Mouse (Mus musculus) frontal cortex, adult (tissue): ENCODE measurements around the gene Arid5a.

Experiments
- ATAC-seq: cut with Nextera tagmentation; 2 replicates; pipeline ENCODE4 v1.9.2; 2017; ENCODE audit warnings: mild to moderate bottlenecking, moderate library complexity, mixed read lengths; ENCODE audit not compliant: low TSS enrichment

The Arid5a gene

DNA sequence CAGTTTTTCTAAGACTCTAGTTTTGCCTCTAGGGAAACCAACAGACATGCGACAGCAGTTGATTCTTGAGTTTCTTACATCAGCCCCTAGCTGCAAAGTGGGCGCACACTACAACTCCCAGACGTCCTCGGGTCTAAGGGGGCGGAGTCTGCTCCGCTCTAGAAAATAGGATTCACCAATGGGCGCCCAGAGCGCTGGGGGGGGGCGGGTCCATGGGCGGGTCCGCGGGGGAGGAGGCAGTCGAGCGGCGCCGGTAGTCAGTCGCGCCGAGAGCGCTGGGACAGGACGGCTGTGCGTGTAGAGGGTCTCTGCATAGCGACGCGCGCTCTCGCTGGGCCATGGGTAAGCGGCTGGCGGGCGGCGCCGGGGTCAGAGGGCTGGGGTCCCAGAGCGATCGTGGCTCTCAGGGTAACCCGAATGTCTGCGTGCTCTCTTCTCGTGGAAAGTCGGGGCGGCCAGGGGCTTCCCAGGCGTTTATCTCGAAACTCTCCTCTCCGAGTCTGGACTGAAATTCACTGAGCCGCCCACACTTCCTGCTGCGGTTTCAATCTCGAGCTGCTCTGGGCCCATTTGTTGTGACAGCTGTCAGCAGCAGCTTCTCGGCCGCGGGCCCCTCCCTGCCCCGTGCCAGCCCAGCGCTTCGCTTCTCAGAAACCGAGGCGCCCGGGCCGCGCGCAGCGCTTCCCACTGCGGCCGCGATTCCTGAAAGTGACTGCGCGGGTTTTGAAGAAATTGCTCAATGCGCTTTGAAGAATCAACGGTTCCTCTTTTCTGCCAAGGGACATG lies at the start of gene Arid5a:
Gene Arid5a (plus strand): TSS at position 239 of the 786 bp plus-strand sequence.
- ATAC-seq, result peak; percentile 79

DNA sequence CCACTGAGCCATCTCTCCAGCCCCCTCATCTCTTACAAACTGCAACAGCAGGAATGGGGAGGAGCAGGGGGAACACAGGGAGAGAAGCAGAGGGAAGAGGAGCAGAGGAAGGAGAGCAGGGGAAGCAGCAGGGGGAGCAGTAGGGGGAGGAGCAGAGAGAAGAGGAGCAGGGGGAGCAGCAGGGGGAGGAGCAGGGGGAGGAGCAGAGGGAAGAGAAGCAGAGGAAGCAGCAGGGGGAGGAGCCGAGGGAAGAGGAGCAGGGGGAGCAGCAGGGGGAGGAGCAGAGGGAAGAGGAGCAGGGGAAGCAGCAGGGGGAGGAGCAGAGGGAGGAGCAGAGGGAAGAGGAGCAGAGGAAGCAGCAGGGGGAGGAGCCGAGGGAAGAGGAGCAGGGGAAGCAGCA lies 48.9 kb upstream of the Arid5a start:
- no peak for ATAC-seq

GRCm38 (mm10) chr1:36259281-36259680 lies 48.3 kb upstream of the Arid5a start:
- no peak for ATAC-seq

DNA sequence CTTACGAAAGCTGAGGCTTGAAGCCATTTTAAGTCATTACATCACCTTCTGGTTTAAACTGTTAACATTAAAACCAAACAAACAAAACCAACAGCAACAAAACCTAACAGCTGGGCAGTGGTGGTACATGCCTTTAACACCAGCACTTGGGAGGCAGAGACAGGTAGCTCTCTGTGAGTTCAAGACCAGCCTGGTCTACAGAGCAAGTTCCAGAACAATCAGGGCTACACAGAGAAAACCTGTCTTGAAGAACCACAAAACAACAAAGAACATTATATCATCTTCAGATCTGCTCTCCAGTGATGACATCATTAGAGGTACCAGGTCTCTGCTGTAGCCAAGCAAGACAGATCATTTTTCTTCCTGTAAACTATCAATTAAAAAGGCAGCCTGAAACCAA lies 47.1 kb upstream of the Arid5a start:
- ATAC-seq, result no peak

DNA sequence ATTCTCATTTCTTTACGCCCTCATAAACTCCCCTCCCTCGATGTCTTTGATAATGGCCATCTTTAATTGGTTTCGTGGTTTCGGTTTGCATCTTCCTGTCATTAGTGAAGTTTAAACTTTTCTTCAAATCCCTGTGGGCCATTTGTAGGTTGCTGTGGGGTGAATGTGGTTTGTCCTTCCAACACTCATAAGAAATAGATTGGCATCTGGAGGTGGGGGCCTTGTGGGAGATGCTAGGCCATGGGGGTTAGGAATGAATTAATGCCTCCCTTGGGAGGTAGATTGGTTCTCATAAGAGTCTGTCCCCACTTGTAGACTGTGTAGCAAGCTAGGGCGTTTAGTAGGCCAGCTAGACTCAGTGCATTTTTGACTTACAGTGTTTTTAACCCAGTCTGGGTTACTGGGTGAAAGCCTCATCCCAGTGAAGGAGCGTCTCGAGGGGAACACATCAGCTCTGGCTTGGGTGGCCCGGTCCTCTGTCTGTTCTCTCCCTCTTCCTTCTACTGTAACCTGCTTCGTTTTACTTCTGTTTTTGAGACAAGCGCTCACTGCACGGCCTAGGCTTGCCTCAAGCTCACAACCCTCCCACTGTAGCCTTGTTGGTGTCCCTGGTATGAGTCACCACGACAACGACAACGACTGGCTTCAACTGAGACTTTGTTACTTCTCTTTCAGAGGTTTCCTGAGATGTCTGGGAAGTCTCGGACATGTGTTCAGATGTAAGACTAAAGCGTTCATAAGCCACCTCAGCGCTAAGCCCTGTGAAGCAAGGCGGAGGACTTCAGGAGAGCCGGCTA lies 45.6 kb upstream of the Arid5a start:
- peak; percentile 34; the same call in 1 of the 2 replicates for ATAC-seq

GRCm38 (mm10) chr1:36263833-36264488 lies 43.6 kb upstream of the Arid5a start:
- ATAC-seq, result no peak

- ATAC-seq, result no peak
These were observed 41.2 kb upstream of the Arid5a start for GRCm38 (mm10) chr1:36266293-36266692.

DNA sequence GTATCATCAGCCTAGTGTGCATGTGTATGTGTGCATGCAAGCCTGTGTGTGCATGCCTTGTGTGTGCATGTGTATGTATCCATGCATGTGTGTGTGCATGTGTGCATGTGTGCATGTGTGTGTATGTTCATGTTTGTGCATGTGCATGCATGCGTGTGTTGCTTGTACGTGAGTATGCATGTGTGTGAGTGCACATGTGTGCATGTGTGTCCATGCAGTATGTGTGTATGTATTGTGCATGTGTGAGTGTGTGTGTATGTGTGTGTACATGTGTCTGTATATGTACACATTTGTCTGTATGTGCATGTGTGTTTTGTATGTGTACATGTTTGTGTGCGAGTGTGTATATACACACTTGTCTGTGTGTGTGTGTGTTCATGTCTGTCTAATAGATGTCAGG lies 39.9 kb upstream of the Arid5a start:
- no peak for ATAC-seq

- no peak for ATAC-seq
These were observed 38.3 kb upstream of the Arid5a start for GRCm38 (mm10) chr1:36269121-36269795.

DNA sequence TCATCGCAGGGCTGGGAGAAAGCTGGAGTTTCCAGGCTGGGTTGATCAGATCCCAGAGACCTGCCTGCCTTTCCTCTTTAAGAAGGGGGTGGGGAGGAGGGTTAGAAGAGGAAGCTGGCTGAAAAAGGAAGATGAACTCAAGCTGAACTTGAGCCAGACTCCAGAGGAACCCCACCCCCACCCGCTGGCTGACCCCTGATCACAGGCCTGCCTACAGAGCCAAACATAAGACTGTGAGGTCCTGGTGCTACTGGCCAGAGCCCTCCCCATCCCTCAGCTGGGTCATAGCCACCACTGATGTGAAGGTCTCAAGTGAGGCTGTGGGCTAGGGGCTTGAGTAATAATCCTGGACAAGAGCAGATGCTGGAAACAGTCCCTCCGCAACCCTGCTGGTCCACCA lies 36.9 kb upstream of the Arid5a start:
- ATAC-seq, result no peak

DNA sequence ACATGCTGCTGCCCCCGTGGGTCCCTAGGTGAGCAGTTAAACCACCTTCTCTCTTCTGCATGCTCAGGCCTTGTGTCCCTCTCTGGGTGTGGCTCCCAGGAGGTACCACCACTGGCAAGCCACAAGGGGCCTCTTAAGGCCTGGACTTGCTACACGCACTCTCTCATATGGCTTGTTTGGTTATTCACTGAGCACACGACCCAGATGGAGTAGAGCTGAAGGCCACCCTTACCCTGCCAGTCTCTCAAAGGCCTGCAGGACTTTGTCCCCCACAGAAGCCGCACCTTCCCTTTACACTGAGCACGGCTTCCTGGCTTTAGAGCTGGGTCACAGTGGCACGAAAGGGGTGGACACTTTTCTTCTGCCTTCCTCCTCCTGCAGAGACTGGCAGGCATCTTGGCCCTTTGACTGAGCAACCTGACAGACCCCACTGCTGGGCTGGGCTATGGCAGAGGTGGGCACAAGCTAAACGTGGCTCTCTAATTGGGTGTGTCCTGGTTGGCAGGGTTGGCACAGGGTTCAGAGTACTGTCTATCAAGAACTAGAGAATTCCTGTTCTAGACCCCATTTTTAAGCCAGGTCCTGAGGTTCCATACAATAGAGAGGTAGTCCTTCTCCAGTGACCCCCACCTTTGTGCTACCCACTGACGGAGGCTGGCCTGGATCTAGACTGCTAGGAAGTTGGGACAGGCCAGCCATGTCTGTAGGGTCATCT lies 35.9 kb upstream of the Arid5a start:
- no peak for ATAC-seq

- ATAC-seq, result no peak
These were observed 35.0 kb upstream of the Arid5a start for GRCm38 (mm10) chr1:36272546-36272945.

GRCm38 (mm10) chr1:36273288-36273687 lies 34.2 kb upstream of the Arid5a start:
- ATAC-seq, result no peak

- ATAC-seq, result no peak
These were observed 33.1 kb upstream of the Arid5a start, which contains the start of gene Neurl3 for GRCm38 (mm10) chr1:36274455-36274854. Neurl3 (minus strand) TSS chr1:36274679.

DNA sequence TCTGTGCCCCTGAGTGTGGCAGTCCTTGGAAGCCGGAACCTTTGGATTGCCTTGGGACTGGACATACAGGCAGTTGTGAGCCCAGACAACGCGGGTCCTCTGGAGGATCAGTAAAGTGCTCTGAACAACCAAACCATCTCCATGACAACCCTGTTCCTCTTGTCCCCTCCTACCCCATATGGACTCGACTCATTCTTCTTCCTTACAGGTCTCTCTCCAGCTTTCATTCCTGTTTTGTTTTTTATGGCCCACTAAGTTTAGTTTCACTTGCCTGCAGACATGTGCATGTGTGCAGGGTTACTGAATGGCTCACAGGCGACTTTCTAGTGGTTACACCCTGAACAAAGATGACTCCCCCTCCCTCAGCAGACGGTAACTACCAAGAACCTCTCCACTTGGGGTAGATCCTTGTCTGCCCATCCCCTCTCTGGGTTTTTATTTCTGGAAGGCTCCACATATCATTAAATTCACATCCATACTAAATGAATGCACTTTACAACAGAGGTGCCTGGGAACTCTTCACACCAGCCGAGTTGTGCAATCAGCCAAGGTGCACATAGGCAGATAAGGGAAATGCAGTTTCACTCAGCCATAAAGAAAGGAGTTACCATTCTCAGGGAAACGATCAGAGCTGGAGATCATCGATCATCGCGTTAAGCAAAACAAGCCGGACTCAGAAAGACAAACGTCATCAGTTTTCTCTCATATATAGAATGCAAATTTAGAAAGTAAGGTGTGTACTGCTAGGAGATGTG lies 31.7 kb upstream of the Arid5a start:
- ATAC-seq, result no peak

GRCm38 (mm10) chr1:36277267-36278060 lies 30.1 kb upstream of the Arid5a start:
- no peak; the same call in 1 of the 2 replicates for ATAC-seq

DNA sequence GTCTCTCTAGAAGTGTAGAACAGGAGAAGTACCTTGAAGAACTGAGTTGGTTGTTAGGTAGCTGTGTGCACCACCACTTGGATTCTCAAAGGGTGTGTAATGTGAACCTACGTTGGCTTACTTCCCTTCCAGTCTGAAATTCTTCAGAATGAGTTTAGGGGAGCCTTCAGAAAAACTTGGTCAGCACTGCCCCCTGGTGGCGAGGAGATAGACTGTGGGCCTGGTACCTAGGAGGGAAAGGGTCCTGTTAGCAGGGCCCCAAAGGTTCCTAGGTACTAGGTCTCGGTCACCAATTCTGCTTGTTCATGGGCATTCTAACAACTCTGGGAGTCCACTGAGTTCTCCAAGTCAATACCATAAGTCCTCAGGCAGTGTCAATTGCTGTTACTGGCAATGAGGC lies 28.3 kb upstream of the Arid5a start:
- peak; percentile 93 for ATAC-seq

- no peak for ATAC-seq
These were observed 26.6 kb upstream of the Arid5a start for GRCm38 (mm10) chr1:36280938-36281337.

DNA sequence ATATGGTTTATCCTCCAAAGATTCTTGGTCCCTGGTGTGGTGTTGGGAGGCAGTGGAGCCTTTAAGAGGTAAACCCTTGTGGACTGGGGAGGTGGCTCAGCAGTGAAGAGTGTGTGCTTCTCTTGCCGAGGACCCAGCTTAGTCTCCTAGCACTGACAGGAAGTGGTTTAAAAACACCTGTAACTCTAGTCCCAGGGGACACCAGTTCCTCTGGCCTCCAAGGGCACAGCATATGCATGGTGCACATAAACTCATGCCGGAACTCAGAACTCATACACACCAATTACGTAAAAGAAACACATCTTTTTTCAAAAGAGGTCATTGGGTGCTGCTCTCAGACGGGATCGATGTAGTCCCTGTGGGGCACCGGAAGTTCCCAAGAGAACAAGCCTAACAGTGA lies 25.7 kb upstream of the Arid5a start:
- ATAC-seq, result no peak

DNA sequence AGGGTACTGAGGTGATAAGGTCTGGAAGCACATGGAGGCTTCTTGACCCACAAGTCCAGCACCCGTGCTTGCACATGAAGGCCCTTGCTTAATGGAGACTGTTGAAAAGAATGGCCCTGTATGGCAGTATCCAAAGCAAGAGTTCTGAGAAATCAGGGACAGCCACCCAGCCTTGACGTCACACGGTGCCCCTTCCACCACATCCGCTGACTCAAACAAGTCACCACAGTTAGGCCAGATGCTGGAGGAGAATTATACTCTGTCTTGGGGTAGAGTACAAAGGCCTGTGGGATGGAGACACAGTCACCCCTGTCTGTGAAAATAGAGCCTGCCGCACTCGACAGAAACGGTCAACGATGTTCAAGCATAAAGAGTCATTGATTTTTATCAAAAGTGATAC lies 14.1 kb upstream of the Arid5a start:
- no peak for ATAC-seq
